Mouse (Mus musculus): Measurements from ENCODE around the gene Frmd4a.

The Frmd4a gene

GRCm38 (mm10) chr2:4487280-4487679 is 469.8 kb downstream of the Frmd4a start:
- DNase-seq (ENCODE audit: low spot score), result no peak

DNA sequence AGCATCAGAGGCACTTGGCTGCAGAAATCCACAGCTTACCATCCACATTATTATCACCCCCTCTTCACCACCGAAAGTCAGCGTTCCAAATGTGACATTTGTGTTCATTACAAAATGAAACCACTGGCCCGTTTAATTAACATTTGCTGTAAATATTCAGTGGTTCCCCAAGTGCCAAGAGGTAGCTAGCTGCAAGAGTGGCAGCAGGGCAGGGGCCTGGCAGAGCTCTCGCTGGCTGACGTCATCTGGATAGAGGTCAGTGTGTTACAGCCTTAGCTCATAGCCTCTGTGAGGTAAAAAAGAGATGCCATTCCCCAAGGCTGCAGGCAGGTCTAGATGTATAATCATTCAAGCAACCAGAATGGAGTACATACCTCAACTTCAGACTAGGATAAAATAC is 473.3 kb downstream of the Frmd4a start:
- DNase-seq (ENCODE audit: low spot score), result no peak

DNA sequence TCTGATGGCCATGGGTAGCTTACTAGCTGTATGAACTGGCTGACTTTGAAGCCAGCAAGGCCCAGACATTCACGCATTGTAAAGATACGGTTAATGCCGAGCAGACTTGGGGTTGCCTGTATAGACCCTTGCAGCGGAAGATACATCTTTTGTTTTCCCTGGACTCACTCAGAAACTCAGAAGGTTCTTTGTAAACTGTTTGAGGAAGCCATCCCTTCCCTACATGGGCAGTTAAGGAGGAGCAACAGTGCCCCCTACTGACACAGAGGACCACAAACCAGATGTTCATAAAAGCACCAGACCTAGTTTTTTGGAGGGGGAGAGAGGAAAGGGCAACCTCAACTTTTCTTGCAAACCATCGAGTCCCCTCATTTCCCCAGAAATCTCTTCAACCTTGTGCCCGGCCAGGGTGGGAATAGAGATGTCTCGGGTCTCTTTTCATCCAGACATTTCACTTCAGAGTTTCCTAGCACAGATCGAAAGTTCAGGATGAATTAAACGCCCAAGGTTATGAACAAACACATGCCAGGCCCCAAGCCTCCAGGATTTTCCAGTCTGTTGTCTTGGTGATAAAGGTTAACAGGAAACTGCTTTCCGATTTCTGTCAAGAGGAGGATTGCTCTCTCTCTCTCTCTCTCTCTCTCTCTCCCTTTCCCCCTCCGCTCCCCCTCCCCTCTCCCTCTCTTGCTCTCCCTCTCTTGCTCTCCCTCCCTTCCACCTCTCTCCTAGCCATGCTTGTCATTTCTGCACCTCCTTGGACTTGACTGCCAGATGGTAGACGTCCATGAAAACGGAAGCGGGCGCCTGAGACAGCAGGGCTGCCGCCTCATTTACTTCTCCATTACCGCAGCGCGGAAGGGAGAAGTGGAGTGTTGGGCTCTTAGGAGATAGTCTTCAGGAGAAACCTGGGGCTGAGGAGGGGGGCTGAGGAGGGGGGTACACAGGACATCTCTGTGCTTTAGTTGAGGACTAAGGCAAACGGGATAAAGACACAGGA is 475.3 kb downstream of the Frmd4a start:
- DNase-seq (ENCODE audit: low spot score), result peak; percentile 80

- DNase-seq (ENCODE audit: low spot score), result no peak
Measured at GRCm38 (mm10) chr2:4494478-4494877, 477.0 kb downstream of the Frmd4a start.

- DNase-seq (ENCODE audit: low spot score), result peak; percentile 67
Measured at GRCm38 (mm10) chr2:4499257-4499656, 481.7 kb downstream of the Frmd4a start.

DNA sequence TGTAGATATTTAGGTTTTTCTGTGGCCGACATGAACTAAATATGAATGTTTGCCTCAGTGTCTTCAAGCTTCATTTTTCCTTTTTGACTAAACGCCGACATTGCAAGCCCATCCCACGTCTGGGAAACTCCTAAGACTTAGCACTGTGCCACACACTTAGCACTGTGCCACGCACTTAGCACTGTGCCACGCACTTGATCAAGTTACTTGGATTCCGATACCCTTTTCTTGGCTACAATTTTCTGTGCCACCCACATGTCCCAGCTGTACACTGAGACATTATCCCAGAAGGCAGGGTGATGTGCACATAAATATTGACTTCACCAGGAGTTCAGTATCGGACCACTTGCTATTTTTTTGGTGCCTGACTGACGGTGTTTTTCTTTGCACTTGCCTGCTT is 482.4 kb downstream of the Frmd4a start:
- no peak for DNase-seq (ENCODE audit: low spot score)

GRCm38 (mm10) chr2:4501257-4502027 is 483.9 kb downstream of the Frmd4a start:
- no peak for DNase-seq (ENCODE audit: low spot score)

DNA sequence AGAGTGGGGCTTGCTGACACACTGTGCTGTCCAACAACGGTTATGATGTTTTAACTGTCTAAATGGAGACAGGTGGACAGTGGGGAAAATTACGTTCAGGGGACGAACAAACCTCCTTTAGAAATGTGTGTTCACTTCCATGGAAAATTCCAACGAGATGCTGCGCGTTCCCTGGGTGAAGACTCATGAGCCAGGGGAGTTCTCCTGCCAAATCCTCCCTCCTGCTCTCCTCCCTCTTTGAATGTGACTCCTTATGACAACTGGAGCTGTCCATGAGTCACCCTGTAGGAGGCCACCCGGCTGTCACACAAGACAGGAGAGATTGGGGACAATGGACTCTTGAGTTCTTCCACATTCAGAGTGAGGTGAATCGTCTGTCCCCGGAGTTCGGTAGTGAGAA is 486.9 kb downstream of the Frmd4a start:
- DNase-seq (ENCODE audit: low spot score), result peak; percentile 29

DNA sequence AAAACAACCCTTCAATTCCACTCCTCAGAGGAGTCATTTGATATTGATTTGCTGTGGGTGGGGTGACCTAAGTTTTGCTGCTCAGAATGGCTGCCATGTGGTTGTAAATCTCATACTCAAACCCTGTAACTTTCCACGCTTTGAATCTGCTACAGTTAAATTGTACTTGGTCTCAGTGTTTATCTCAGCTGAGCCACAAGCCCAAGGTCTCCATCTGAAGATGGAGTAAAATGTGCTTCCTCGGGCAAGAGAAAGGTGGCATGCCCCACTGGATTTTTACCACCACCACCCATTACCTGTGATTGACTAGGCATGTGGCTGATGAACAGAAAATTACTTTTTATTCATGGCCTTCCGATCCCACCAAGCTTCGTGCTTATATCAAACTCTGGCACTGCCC is 488.2 kb downstream of the Frmd4a start:
- no peak for DNase-seq (ENCODE audit: low spot score)

DNA sequence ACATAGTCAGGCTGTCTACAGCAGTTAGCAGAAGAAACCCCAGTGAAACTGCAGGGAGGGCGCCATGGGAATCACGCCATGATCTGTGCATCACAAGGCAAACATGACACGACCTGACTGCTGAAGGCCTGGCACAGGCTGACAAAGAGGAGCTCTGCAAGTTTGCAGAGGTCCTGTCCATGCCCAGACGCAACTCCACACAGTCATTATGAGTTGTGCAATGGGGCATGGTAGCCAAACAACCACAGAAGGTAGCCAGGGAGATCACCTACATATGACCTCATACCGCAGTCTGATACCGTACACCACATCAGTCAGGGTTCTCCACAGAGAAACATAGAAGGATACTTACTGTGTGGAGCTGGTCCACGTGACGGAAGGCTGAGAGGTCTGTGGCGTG is 489.1 kb downstream of the Frmd4a start:
- DNase-seq (ENCODE audit: low spot score), result no peak

DNA sequence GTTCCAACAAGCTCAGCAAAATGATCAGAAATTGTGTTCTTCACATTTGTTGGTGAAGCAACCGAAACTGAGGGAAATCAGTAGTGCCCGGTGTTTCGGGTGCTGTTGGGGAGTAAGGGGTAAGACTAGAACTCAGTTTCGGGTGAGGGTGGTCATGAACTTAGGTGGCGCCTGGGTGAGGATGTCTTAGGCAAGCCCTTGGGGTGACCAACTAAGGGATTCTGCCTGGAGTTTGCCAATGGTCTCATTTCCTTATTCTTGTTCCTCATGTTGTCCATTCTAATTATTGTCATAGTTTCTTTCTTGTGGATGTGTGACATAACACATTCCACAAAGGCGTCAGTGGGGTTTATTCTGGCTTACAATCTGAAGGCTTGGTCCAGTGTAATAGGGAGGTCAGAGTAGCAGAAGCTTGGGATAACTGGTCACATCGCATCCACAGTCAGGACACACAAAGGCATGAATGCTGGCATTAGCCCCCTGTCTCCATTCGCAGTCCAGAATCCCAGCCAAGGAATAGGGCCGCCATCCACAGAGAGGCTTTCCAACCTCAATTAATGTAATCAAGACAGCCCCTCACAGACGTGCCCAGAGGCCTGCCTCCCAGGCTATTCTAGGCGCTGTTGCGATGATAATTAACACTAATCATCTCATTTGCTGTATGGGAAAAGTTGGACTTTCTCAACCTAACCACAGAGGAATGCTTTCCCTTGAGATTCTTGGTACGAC is 490.5 kb downstream of the Frmd4a start:
- DNase-seq (ENCODE audit: low spot score), result no peak

GRCm38 (mm10) chr2:4508959-4509615 is 491.6 kb downstream of the Frmd4a start:
- no peak for DNase-seq (ENCODE audit: low spot score)

DNA sequence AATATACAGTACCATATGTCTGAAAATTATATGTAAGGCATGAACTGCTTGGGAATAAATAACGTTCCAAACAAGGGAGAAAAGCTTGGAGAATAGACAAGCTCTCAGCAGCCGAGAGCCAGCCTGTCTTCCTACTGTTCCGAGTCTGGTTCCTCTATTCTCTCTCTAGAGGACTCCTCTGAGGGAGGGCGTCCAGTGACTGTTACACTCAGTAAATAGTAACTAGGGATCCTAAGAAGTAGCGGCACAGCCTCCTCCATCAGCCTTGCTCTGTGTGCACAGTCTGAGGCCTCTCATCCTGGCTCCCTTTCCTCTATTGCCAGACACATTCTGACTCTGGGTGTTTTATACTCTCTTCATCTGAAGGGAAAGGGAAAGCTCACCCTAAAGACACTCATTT is 492.2 kb downstream of the Frmd4a start:
- DNase-seq (ENCODE audit: low spot score), result no peak

GRCm38 (mm10) chr2:4510208-4511079 is 492.9 kb downstream of the Frmd4a start:
- no peak for DNase-seq (ENCODE audit: low spot score)

DNA sequence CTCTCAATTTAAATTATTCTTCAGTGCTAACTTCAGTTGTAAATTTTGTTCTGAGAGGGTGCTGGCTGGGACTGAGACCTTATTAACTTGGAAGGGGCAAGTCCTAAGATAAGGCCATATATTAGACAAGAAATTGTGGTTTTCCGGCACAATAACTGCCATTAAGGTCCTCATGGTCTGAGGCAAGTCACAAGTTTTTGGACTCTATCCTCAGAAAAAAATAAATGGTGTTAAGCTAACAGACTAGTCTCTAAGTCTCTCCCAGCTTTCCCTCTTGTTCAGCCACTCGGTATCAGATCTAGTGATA is 493.5 kb downstream of the Frmd4a start:
- no peak for DNase-seq (ENCODE audit: low spot score)

GRCm38 (mm10) chr2:4512607-4513006 is 495.1 kb downstream of the Frmd4a start:
- no peak for DNase-seq (ENCODE audit: low spot score)

- DNase-seq (ENCODE audit: low spot score), result no peak
Measured at GRCm38 (mm10) chr2:4515910-4516309, 498.4 kb downstream of the Frmd4a start.

DNA sequence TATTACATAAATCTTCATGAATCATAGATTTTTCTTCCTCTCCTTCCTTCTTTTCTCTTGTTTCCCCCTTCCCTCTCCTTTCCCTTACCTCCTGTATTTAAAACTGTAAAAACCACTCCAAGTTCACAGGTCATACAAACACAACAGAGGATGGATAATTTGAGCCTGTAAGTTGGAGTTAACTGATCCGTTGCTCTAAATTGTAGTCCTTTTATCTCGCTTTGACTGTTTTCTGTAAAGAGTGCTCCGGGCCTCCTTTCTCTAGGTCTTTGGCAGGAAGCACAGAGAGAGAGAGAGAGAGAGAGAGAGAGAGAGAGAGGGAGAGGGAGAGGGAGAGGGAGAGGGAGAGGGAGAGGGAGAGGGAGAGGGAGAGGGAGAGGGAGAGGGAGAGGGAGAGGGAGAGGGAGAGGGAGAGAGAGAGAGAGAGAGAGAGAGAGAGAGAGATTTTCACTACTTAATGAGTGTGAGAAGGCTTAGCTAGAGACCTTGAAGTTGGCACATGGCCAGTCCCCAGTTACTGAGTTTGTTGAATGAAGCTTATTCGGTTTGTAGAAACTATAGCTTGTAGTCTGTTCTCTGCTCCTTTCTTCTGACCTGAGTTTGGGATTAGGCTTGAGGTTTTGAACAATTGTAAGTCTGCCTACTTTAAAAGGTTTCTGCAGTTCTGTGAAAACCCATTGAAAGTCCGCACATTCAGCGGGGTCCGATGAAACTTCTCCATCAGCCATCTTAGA is 499.5 kb downstream of the Frmd4a start:
- peak; percentile 39 for DNase-seq (ENCODE audit: low spot score)

DNA sequence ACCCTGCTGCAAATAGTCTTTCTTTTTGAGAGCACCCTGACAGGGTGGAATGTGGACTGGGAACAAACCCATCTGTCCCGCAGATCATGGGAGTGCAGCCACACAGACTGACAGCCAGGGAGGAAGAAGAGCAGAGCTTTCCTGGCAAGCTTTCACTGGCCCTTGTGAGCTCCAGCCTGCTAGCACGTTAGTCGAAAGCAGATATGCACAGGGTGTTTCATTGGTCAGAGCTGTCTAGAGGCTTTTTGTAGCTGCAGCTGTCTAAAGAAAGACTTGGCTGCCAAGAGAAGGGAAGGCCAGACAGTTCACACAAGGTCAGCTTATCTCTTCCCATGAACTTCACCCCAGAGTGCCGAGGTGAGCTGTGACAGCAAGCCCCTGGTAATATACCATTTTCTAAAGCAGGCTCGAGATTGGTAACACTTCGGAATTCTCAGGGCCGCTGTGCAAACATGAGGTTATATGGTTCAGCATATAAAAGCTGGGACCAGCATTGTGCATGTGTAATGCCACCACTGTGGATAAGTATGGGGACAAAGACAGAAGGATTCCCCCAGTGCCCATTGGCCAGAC is 500.1 kb downstream of the Frmd4a start:
- DNase-seq (ENCODE audit: low spot score), result peak; percentile 29

- DNase-seq (ENCODE audit: low spot score), result no peak
Measured at GRCm38 (mm10) chr2:4518549-4518948, 501.0 kb downstream of the Frmd4a start.
